ENCODE assay signal across 22 mouse cellular contexts in the genomic region with DNA sequence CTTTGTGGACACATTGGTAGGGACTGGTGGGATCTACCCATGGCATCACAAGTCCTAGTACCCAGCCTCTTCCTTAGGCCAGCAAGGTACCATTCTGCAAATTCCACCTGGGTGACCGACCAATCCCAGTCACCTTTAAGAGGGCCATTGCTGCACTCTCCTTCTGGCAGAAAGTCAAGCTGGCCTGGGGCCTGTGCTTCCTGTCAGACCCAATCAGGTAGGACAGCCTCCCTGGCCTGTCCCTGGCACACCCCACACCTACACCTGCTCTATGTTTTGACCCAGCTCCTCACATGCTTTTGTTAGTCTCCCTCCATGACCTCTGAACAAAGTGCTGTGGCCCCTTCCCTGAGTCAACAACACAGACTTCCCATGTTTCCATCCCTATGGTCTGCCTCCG. TPM values are rescaled to one million over a fixed set of nuclear protein-coding genes. Genes with fewer than 3 reads are reported as not detected.
DNase-seq lines count a peak whose midpoint lies in the region; ATAC-seq and TF ChIP-seq lines count a peak whose summit lies in the region.
"Had no signal": no experiment of that assay in that cellular context is flagged by ENCODE, and none has a peak within 500 bp of the region (broad histone marks: within the 10 kb centered on the region; RNA-seq: fewer than 3 reads in every experiment).

No protein-coding gene starts in this region.

- no peak for TF ChIP-seq CTCF in liver, adult 2 months (IDR thresholded peaks at IDR 0.05; ENCODE audit: low read depth, low read length)

- no peak for TF ChIP-seq POLR2A in liver, adult 2 months (IDR thresholded peaks at IDR 0.05; ENCODE audit: extremely low read depth, insufficient read depth, low read length)

- no peak for ATAC-seq in cerebellum, adult (ENCODE audit: insufficient number of reproducible peaks, low FRiP score, low TSS enrichment)
- ATAC-seq: activated CD4-positive, CD25-positive, alpha-beta regulatory T cell, adult 4 months; forebrain, embryonic 13.5 days; forebrain, embryonic 15.5 days; forebrain, postnatal 0 days; Patski had no signal

- peaks cover 11% of the 10 kb centered on the region; the same call in 1 of the 2 replicates for H3K79me2 ChIP-seq in liver, adult 2 months (ENCODE audit: control insufficient read depth, insufficient read depth, low read length)

- H3K36me3 ChIP-seq in liver, adult 2 months (ENCODE audit: control insufficient read depth, insufficient read depth, low read length), result peaks cover 9% of the 10 kb centered on the region; the same call in 1 of the 2 replicates

- H3K27ac ChIP-seq in liver, adult 2 months (replicated peaks; ENCODE audit: insufficient read depth, low read depth, low read length), result peak overlapping the region; percentile 83
- H3K27ac ChIP-seq: embryonic facial prominence, embryonic 10.5 days; embryonic facial prominence, embryonic 12.5 days; forebrain, embryonic 13.5 days; forebrain, embryonic 15.5 days had no signal

- H3K4me3 ChIP-seq in liver, adult 2 months (ENCODE audit: insufficient read depth, low read depth, low read length), result no peak overlapping the region
- H3K4me3 ChIP-seq: embryonic facial prominence, embryonic 10.5 days; embryonic facial prominence, embryonic 12.5 days; forebrain, embryonic 13.5 days; forebrain, embryonic 15.5 days had no signal

- H3K9ac ChIP-seq in liver, adult 2 months (ENCODE audit: low read depth, low read length), result peak overlapping the region; percentile 54
- H3K9ac ChIP-seq: embryonic facial prominence, embryonic 12.5 days; forebrain, embryonic 13.5 days; forebrain, embryonic 15.5 days; forebrain, postnatal 0 days had no signal

- no peaks in the 10 kb centered on the region for H3K27me3 ChIP-seq in liver, adult 2 months (ENCODE audit: control insufficient read depth, insufficient read depth, low read length)
- H3K27me3 ChIP-seq: embryonic facial prominence, embryonic 12.5 days; forebrain, embryonic 13.5 days; forebrain, embryonic 15.5 days; Patski had no signal

- DNase-seq in cerebellum, adult 9-11 months, result peak; percentile 59
- DNase-seq in liver, adult 2 months (ENCODE audit: extremely low read depth, low read depth, low spot score), result peak; percentile 61
- DNase-seq in liver, result no peak
- DNase-seq in testis, postnatal 10 days (ENCODE audit: low spot score), result peak; percentile 43
- DNase-seq in testis, postnatal 14 days (ENCODE audit: low spot score), result no peak
- DNase-seq in heart, adult 9 months (ENCODE audit: low spot score in 2 of 2), result no peak
- DNase-seq: adrenal gland, adult 8-10 months; adrenal gland, postnatal 14 days; adrenal gland, postnatal 36 days; cerebellum, adult 11 months; cerebellum, adult 2 months; cerebellum, adult 9-10 months; cerebellum, postnatal 36 days; forebrain, postnatal 0 days had no signal

- H3K4me1 ChIP-seq in liver, adult 2 months (ENCODE audit: control insufficient read depth, insufficient read depth, low read length), result peaks cover 28% of the 10 kb centered on the region

- 37% methylated on average over 2 of the region's 2 CpGs for WGBS in liver, adult 2 months

RNA-seq across cellular contexts. Expression of gene Selenoo, which starts 4.1 kb away (rescaled TPM):
- total RNA-seq in liver, adult 2 months (2014; rRNA removed), result 91.0 and 101 TPM in 2 replicates
- polyA plus RNA-seq in liver, adult 2 months (2012; rRNA removed), result 105 and 122 TPM in 2 replicates

RNA-seq across cellular contexts. Expression of gene Trabd, which starts 9.9 kb away (rescaled TPM):
- 64.0 and 64.4 TPM in 2 replicates for total RNA-seq in liver, adult 2 months (2014; rRNA removed)
- 65.5 and 81.6 TPM in 2 replicates for polyA plus RNA-seq in liver, adult 2 months (2012; rRNA removed)

RNA-seq across cellular contexts. Expression of gene Panx2, which starts 25.3 kb away (rescaled TPM):
- total RNA-seq in liver, adult 2 months (2014; rRNA removed), result not detected in 2 replicates
- not detected in 2 replicates for polyA plus RNA-seq in liver, adult 2 months (2012; rRNA removed)
- polyA plus RNA-seq: activated CD4-positive, CD25-positive, alpha-beta regulatory T cell, adult 4 months; C2C12 had no signal

RNA-seq across cellular contexts. Expression of gene Tubgcp6, which starts 38.1 kb away (rescaled TPM):
- 6.5 and 7.5 TPM in 2 replicates for total RNA-seq in liver, adult 2 months (2014; rRNA removed)
- 9.1 and 13.2 TPM in 2 replicates for polyA plus RNA-seq in liver, adult 2 months (2012; rRNA removed)

RNA-seq across cellular contexts. Expression of gene Hdac10, which starts 43.7 kb away (rescaled TPM):
- 10.0 and 10.5 TPM in 2 replicates for total RNA-seq in liver, adult 2 months (2014; rRNA removed)
- polyA plus RNA-seq in liver, adult 2 months (2012; rRNA removed), result 16.8 and 22.0 TPM in 2 replicates

Comparison
In these comparisons a context has a peak if more than half of its experiments do, and no peak if none do; other contexts are left out.
1. DNase-seq: peak in cerebellum, adult 9-11 months (single experiment), liver, adult 2 months (single experiment) and testis, postnatal 10 days (single experiment); none in liver (single experiment), testis, postnatal 14 days (single experiment) and heart, adult 9 months (0 of 2).